Mouse (Mus musculus) lung, postnatal 10 days (tissue): ENCODE measurements at regions not wholly inside any gene's neighbourhood (a gene's known extent, or its start where the extent isn't known, plus 50 kb on each side); places are given as distances from the start of the nearest gene placed in this dataset.

Experiments used
- DNase-seq: peaks from one replicate; pipeline ENCODE4 v3.0.0; 2021

GRCm38 (mm10) chr4:39508866-39509265 is 58.8 kb downstream of the 1700009N14Rik start:
- no peak for DNase-seq

- no peak for DNase-seq
These were observed 77.4 kb downstream of the 1700009N14Rik start for GRCm38 (mm10) chr4:39527492-39527891.

- DNase-seq, result no peak
These were observed 78.6 kb downstream of the 1700009N14Rik start for GRCm38 (mm10) chr4:39528661-39529060.

- DNase-seq, result no peak
These were observed 106.1 kb downstream of the 1700009N14Rik start for GRCm38 (mm10) chr4:39556101-39556763.

- DNase-seq, result no peak
These were observed 147.3 kb downstream of the 1700009N14Rik start for GRCm38 (mm10) chr4:39597426-39597825.

GRCm38 (mm10) chr4:39605046-39605445 is 155.0 kb downstream of the 1700009N14Rik start:
- DNase-seq, result no peak

- no peak for DNase-seq
These were observed 194.0 kb downstream of the 1700009N14Rik start for GRCm38 (mm10) chr4:39644136-39644535.

- DNase-seq, result no peak
These were observed 194.8 kb downstream of the 1700009N14Rik start for GRCm38 (mm10) chr4:39644849-39645248.

GRCm38 (mm10) chr4:39660538-39660937 is 210.4 kb downstream of the 1700009N14Rik start:
- DNase-seq, result no peak

GRCm38 (mm10) chr4:39672609-39673008 is 222.5 kb downstream of the 1700009N14Rik start:
- DNase-seq, result no peak

GRCm38 (mm10) chr4:39695236-39695635 is 245.1 kb downstream of the 1700009N14Rik start:
- no peak for DNase-seq

GRCm38 (mm10) chr4:39697565-39697964 is 247.5 kb downstream of the 1700009N14Rik start:
- peak; percentile 76 for DNase-seq

GRCm38 (mm10) chr4:39699347-39699746 is 249.3 kb downstream of the 1700009N14Rik start:
- DNase-seq, result no peak

GRCm38 (mm10) chr4:39717477-39717876 is 267.4 kb downstream of the 1700009N14Rik start:
- no peak for DNase-seq

- no peak for DNase-seq
These were observed 268.6 kb downstream of the 1700009N14Rik start for GRCm38 (mm10) chr4:39718691-39719090.

- DNase-seq, result no peak
These were observed 269.9 kb downstream of the 1700009N14Rik start for GRCm38 (mm10) chr4:39719951-39720350.

GRCm38 (mm10) chr4:39721524-39721923 is 271.4 kb downstream of the 1700009N14Rik start:
- no peak for DNase-seq

GRCm38 (mm10) chr4:39765586-39765985 is 315.5 kb downstream of the 1700009N14Rik start:
- DNase-seq, result no peak

GRCm38 (mm10) chr4:39791096-39791495 is 341.0 kb downstream of the 1700009N14Rik start:
- no peak for DNase-seq

GRCm38 (mm10) chr4:39809950-39810349 is 332.9 kb upstream of the Aco1 start:
- DNase-seq, result no peak

GRCm38 (mm10) chr4:39812766-39813165 is 330.1 kb upstream of the Aco1 start:
- no peak for DNase-seq

- no peak for DNase-seq
These were observed 327.3 kb upstream of the Aco1 start for GRCm38 (mm10) chr4:39815620-39816019.

- DNase-seq, result no peak
These were observed 325.2 kb upstream of the Aco1 start for GRCm38 (mm10) chr4:39817675-39818074.

GRCm38 (mm10) chr4:39833634-39834033 is 309.2 kb upstream of the Aco1 start:
- no peak for DNase-seq
